ENCODE assay signal across 14 mouse cellular contexts in the genomic region with DNA sequence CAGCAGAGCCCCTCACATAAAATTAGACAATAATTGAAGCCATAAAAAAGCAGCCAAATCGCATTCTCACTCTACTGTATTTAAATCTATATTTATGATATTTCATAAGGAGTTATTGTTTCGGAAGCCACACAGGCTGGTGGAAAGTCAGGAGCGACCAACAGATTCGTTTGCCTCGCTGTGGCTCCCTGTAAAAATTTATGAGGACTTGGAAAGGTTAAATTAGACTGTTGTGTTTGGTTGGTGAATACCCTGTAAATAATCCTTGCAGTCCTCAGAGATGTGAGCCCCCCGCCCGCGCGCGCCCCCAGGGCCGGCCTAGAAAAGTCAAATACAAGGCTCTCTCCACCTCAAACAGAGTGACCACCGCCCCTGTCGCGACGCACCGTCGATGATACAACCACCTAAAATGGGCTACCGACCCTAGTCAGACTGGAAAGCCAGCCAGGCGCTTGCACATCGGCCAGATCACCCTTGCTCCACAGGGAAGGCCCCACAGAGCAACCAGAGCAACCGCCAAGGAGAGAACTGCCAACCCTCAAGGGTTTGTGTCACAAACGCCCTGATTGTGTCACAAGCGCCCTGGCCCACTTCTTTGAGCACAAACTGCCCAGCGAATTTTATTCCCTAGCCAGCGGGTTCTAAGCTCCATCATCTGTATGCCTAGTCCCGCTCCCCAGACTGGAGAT. TPM values are rescaled to one million over a fixed set of nuclear protein-coding genes. Genes with fewer than 3 reads are reported as not detected.
DNase-seq lines count a peak whose midpoint lies in the region; ATAC-seq and TF ChIP-seq lines count a peak whose summit lies in the region.
"Had no signal": no experiment of that assay in that cellular context is flagged by ENCODE, and none has a peak within 500 bp of the region (broad histone marks: within the 10 kb centered on the region; RNA-seq: fewer than 3 reads in every experiment).

No protein-coding gene starts in this region.

- TF ChIP-seq EP300 in heart, adult 2 months (IDR thresholded peaks at IDR 0.05; ENCODE audit: insufficient read depth, low read depth, low read length): no peak

- intact Hi-C loops in heart, adult 2 months (cut with DNase I): no loop called here

- peak; percentile 48 for DNase-seq in kidney, adult 11 months
- no peak for DNase-seq in kidney, postnatal 14 days
- DNase-seq in R1 (ENCODE audit: low read depth, low spot score): peak; percentile 27
- no peak for DNase-seq in c-Kit-positive CD71-positive TER-119-positive erythroid progenitor cells, embryonic 14.5 days (ENCODE audit: low spot score)
- no peak for DNase-seq in ovary, postnatal 36 days (ENCODE audit: low spot score)
- no peak for DNase-seq in heart, adult 2 months
- DNase-seq: lung, postnatal 14 days; right cerebral cortex, postnatal 25 days had no signal

- no peak for TF ChIP-seq POLR2A in heart, adult 2 months (IDR thresholded peaks at IDR 0.05; ENCODE audit: insufficient read depth, low read depth, low read length)

- peaks cover 95% of the 10 kb centered on the region for H3K27me3 ChIP-seq in intestine, postnatal 0 days (replicated peaks; ENCODE audit: control insufficient read depth, insufficient read depth, low read length)
- H3K27me3 ChIP-seq in limb, embryonic 13.5 days: no peaks in the 10 kb centered on the region
- H3K27me3 ChIP-seq in heart, adult 2 months (ENCODE audit: control insufficient read depth, insufficient read depth, low read length): peaks cover 42% of the 10 kb centered on the region
- H3K27me3 ChIP-seq: CH12.LX had no signal

- no peak overlapping the region for H3K27ac ChIP-seq in intestine, postnatal 0 days (ENCODE audit: low read depth, low read length)
- H3K27ac ChIP-seq in limb, embryonic 13.5 days: peak overlapping the region; percentile 99
- no peak overlapping the region for H3K27ac ChIP-seq in heart, adult 2 months
- H3K27ac ChIP-seq: embryonic facial prominence, embryonic 10.5 days; heart, embryonic 13.5 days had no signal

- H3K4me2 ChIP-seq in intestine, postnatal 0 days (replicated peaks; ENCODE audit: low read depth): peak overlapping the region; percentile 50
- peak overlapping the region; percentile 93 for H3K4me2 ChIP-seq in limb, embryonic 13.5 days (replicated peaks)

- no peak for TF ChIP-seq CTCF in intestine, postnatal 0 days (IDR thresholded peaks at IDR 0.05; ENCODE audit: low read depth)
- TF ChIP-seq CTCF in heart, adult 2 months (IDR thresholded peaks at IDR 0.05): no peak

- WGBS in intestine, postnatal 0 days: 4% methylated on average over 26 of the region's 26 CpGs
- 1% methylated on average over 26 of the region's 26 CpGs for WGBS in limb, embryonic 13.5 days
- 7% methylated on average over 26 of the region's 26 CpGs for WGBS in heart, adult 2 months

- no peak overlapping the region for H3K9ac ChIP-seq in intestine, postnatal 0 days (ENCODE audit: low read depth, low read length)
- H3K9ac ChIP-seq in limb, embryonic 13.5 days: peak overlapping the region; percentile 99
- H3K9ac ChIP-seq in heart, adult 2 months (ENCODE audit: low read depth, low read length): no peak overlapping the region
- H3K9ac ChIP-seq: heart, embryonic 13.5 days had no signal

- H3K36me3 ChIP-seq in intestine, postnatal 0 days (ENCODE audit: control insufficient read depth, insufficient read depth): no peaks in the 10 kb centered on the region
- peaks cover 29% of the 10 kb centered on the region for H3K36me3 ChIP-seq in limb, embryonic 13.5 days
- no peaks in the 10 kb centered on the region for H3K36me3 ChIP-seq in heart, adult 2 months (ENCODE audit: control insufficient read depth, insufficient read depth, low read length)
- H3K36me3 ChIP-seq: embryonic facial prominence, embryonic 10.5 days; heart, embryonic 13.5 days had no signal

- H3K4me1 ChIP-seq in intestine, postnatal 0 days (replicated peaks; ENCODE audit: control insufficient read depth, insufficient read depth, low read length): no peaks in the 10 kb centered on the region; the same call in 1 of the 2 replicates
- H3K4me1 ChIP-seq in limb, embryonic 13.5 days: peaks cover 18% of the 10 kb centered on the region
- H3K4me1 ChIP-seq in heart, adult 2 months (ENCODE audit: control insufficient read depth, insufficient read depth, low read length): no peaks in the 10 kb centered on the region

- H3K4me3 ChIP-seq in intestine, postnatal 0 days (ENCODE audit: low read depth, low read length): peak overlapping the region; percentile 32
- peak overlapping the region; percentile 86 for H3K4me3 ChIP-seq in limb, embryonic 13.5 days
- H3K4me3 ChIP-seq in heart, adult 2 months: no peak overlapping the region
- H3K4me3 ChIP-seq: embryonic facial prominence, embryonic 10.5 days had no signal

- no peak for ATAC-seq in intestine, postnatal 0 days
- peak; percentile 3; the same call in 1 of the 2 replicates for ATAC-seq in limb, embryonic 13.5 days (ENCODE audit: low FRiP score, low read depth)

- H3K79me2 ChIP-seq in heart, adult 2 months (replicated peaks; ENCODE audit: control insufficient read depth, insufficient read depth, low read length): no peaks in the 10 kb centered on the region

- H3K9me3 ChIP-seq in intestine, postnatal 0 days (ENCODE audit: control insufficient read depth): no peaks in the 10 kb centered on the region
- no peaks in the 10 kb centered on the region for H3K9me3 ChIP-seq in limb, embryonic 13.5 days
- H3K9me3 ChIP-seq: embryonic facial prominence, embryonic 10.5 days; heart, embryonic 13.5 days had no signal

RNA-seq across cellular contexts. Expression of a gene that starts 4.2 kb away (rescaled TPM):
- 1.1 and 3.0 TPM in 2 replicates for polyA plus RNA-seq in intestine, postnatal 0 days (2015; fragmentation: Nextera tagmentation; extraction: Ambion mirVana)
- polyA plus RNA-seq in limb, embryonic 13.5 days (2015; fragmentation: Nextera tagmentation; extraction: Ambion mirVana): 58.3 and 63.5 TPM in 2 replicates
- not detected for total RNA-seq in heart, adult 2 months (2021)
- polyA plus RNA-seq in heart, adult 2 months (2012; rRNA removed): 0.04 and 0.06 TPM in 2 replicates
- total RNA-seq: left cerebral cortex, postnatal 10 days had no signal
- polyA plus RNA-seq: embryonic facial prominence, embryonic 10.5 days had no signal

RNA-seq across cellular contexts. Expression of a gene that starts 5.1 kb away (rescaled TPM):
- polyA plus RNA-seq in intestine, postnatal 0 days (2015; fragmentation: Nextera tagmentation; extraction: Ambion mirVana): 5.6 and 6.2 TPM in 2 replicates
- 11.8 and 13.1 TPM in 2 replicates for polyA plus RNA-seq in limb, embryonic 13.5 days (2015; fragmentation: Nextera tagmentation; extraction: Ambion mirVana)
- under 1 TPM; 0.25 to 0.50 TPM for total RNA-seq in heart, adult 2 months (2021)
- polyA plus RNA-seq in heart, adult 2 months (2012; rRNA removed): 0.26 and 0.31 TPM in 2 replicates
- total RNA-seq: left cerebral cortex, postnatal 10 days had no signal
- polyA plus RNA-seq: embryonic facial prominence, embryonic 10.5 days had no signal

RNA-seq across cellular contexts. Expression of a gene that starts 13.6 kb away (rescaled TPM):
- not detected in 2 replicates for polyA plus RNA-seq in intestine, postnatal 0 days (2015; fragmentation: Nextera tagmentation; extraction: Ambion mirVana)
- polyA plus RNA-seq in limb, embryonic 13.5 days (2015; fragmentation: Nextera tagmentation; extraction: Ambion mirVana): 0.29 TPM in 1 of 2 replicates, not detected in the other
- not detected for total RNA-seq in heart, adult 2 months (2021)
- polyA plus RNA-seq in heart, adult 2 months (2012; rRNA removed): not detected in 2 replicates
- total RNA-seq: CH12.LX; left cerebral cortex, postnatal 10 days had no signal
- polyA plus RNA-seq: embryonic facial prominence, embryonic 10.5 days; heart, embryonic 13.5 days had no signal

RNA-seq across cellular contexts. Expression of a gene that starts 13.6 kb away (rescaled TPM):
- 3.4 and 3.6 TPM in 2 replicates for polyA plus RNA-seq in intestine, postnatal 0 days (2015; fragmentation: Nextera tagmentation; extraction: Ambion mirVana)
- polyA plus RNA-seq in limb, embryonic 13.5 days (2015; fragmentation: Nextera tagmentation; extraction: Ambion mirVana): 5.9 and 6.3 TPM in 2 replicates
- total RNA-seq in heart, adult 2 months (2021): under 1 TPM; 0.55 to 0.76 TPM
- 0.53 and 1.3 TPM in 2 replicates for polyA plus RNA-seq in heart, adult 2 months (2012; rRNA removed)
- total RNA-seq: left cerebral cortex, postnatal 10 days had no signal

RNA-seq across cellular contexts. Expression of a gene that starts 13.9 kb away (rescaled TPM):
- 0.17 and 7.8 TPM in 2 replicates for polyA plus RNA-seq in intestine, postnatal 0 days (2015; fragmentation: Nextera tagmentation; extraction: Ambion mirVana)
- 191 and 207 TPM in 2 replicates for polyA plus RNA-seq in limb, embryonic 13.5 days (2015; fragmentation: Nextera tagmentation; extraction: Ambion mirVana)
- not detected for total RNA-seq in heart, adult 2 months (2021)
- not detected in 2 replicates for polyA plus RNA-seq in heart, adult 2 months (2012; rRNA removed)
- total RNA-seq: left cerebral cortex, postnatal 10 days had no signal
- polyA plus RNA-seq: embryonic facial prominence, embryonic 10.5 days; heart, embryonic 13.5 days had no signal

Comparison
In these comparisons a context has a peak if more than half of its experiments do, and no peak if none do; other contexts are left out.
1. DNase-seq: peak in kidney, adult 11 months (single experiment) and R1 (single experiment); none in kidney, postnatal 14 days (single experiment), c-Kit-positive CD71-positive TER-119-positive erythroid progenitor cells, embryonic 14.5 days (single experiment), ovary, postnatal 36 days (single experiment) and heart, adult 2 months (0 of 2).
2. RNA of a gene that starts 4.2 kb away (polyA plus RNA-seq): 58.3 to 63.5 TPM in limb, embryonic 13.5 days; 1.1 to 3.0 TPM in intestine, postnatal 0 days and 0.04 to 0.06 TPM in heart, adult 2 months; every median in the first group is over 10 times any median in the second.